Mouse (Mus musculus) heart, postnatal 0 days (tissue): ENCODE measurements around the gene Acsm2. TPM values are rescaled to one million over a fixed set of nuclear protein-coding genes. Genes with fewer than 3 reads are reported as not detected.

ENCODE experiments used
- ATAC-seq: fragments of 200-750 bp; cut with Nextera tagmentation; 2 replicates; pipeline ENCODE4 v1.8.0; 2017; ENCODE audit warnings: low read depth, moderate number of reproducible peaks, moderate library complexity; ENCODE audit not compliant: insufficient read depth
- DNase-seq: peaks from one replicate; pipeline ENCODE4 v3.0.0-alpha.2; 2016; ENCODE audit warnings: low spot score
- H3K27ac ChIP-seq: fragments of 300-500 bp; sonication (generic); 2 replicates; pipeline ENCODE4 v1.5.1; 2014; ENCODE audit warnings: low read depth, mild to moderate bottlenecking
- H3K27me3 ChIP-seq: fragments of 300-500 bp; sonication (generic); 2 replicates; pipeline ENCODE4 v1.6.1; 2014; ENCODE audit warnings: low read length, mixed read lengths; ENCODE audit not compliant: control insufficient read depth, insufficient read depth
- H3K36me3 ChIP-seq: fragments of 300-500 bp; sonication (generic); replicated peaks from 2 replicates; pipeline ENCODE4 v1.6.1; 2014; ENCODE audit warnings: low read length, mixed read lengths; ENCODE audit not compliant: control insufficient read depth, insufficient read depth
- H3K4me1 ChIP-seq: fragments of 300-500 bp; sonication (generic); 2 replicates; pipeline ENCODE4 v1.6.1; 2014; ENCODE audit warnings: antibody characterized with exemption; ENCODE audit not compliant: control insufficient read depth, insufficient read depth
- H3K4me2 ChIP-seq: fragments of 300-500 bp; sonication (generic); 2 replicates; pipeline ENCODE4 v1.6.1; 2014; ENCODE audit warnings: low read depth, mild to moderate bottlenecking, low read length, moderate library complexity
- H3K4me3 ChIP-seq: fragments of 300-500 bp; sonication (generic); 2 replicates; pipeline ENCODE4 v1.5.1; 2014; ENCODE audit warnings: low read depth, low read length
- H3K9ac ChIP-seq: fragments of 300-500 bp; sonication (generic); replicated peaks from 2 replicates; pipeline ENCODE4 v1.6.1; 2014; ENCODE audit warnings: low read depth, low read length, mixed read lengths
- H3K9me3 ChIP-seq: fragments of 300-500 bp; sonication (generic); replicated peaks from 2 replicates; pipeline ENCODE4 v1.6.1; 2016; ENCODE audit warnings: low read length; ENCODE audit not compliant: control insufficient read depth
- CTCF ChIP-seq: IDR thresholded peaks from 2 replicates; pipeline ENCODE4 v1.5.1; 2016; ENCODE audit warnings: antibody characterized with exemption, control low read depth, low read depth
- EP300 ChIP-seq: IDR thresholded peaks from 2 replicates; pipeline ENCODE4 v1.6.1; 2016; ENCODE audit warnings: antibody characterized with exemption, low read depth
- WGBS: fragments of 180-500 bp; shearing (Covaris S2); extraction: QIAGEN DNeasy Blood & Tissue Kit; methylation state at CpG from one replicate; pipeline ENCODE4 v1.1.7; 2014; 5-methylcytosine and 5-hydroxymethylcytosine counted together
- polyA plus RNA-seq: library from polyadenylated mRNA; unstranded; fragments of >200 nt; fragmentation: Nextera tagmentation; extraction: Ambion mirVana; gene quantifications from 2 replicates; pipeline ENCODE4 v1.2.1, GENCODE M21; 2015
- total RNA-seq: library from RNA; depleted of rRNA; stranded (reverse); fragments of >200 nt; gene quantifications from 2 replicates; pipeline ENCODE4 v1.2.3, GENCODE M21; 2014; ENCODE audit warnings: low replicate concordance

Acsm2 gene
- total and polyA plus RNA-seq, 2 experiments from 2014 or later: not detected

- H3K36me3 ChIP-seq: no peaks in the 10 kb centered on the region
- 66% methylated on average over 1 of the region's 1 CpGs for WGBS
Measured at GRCm38 (mm10) chr7:119601954-119602317, 47.8 kb downstream of the Acsm2 start.

GRCm38 (mm10) chr7:119604903-119605483 is 50.9 kb downstream of the Acsm2 start:
- H3K9ac ChIP-seq: no peak overlapping the region
- WGBS: 67% methylated on average over 2 of the region's 2 CpGs
- DNase-seq: no peak
- ATAC-seq: no peak
- no peaks in the 10 kb centered on the region for H3K36me3 ChIP-seq
- TF ChIP-seq CTCF (no peak), EP300 (no peak)
- H3K9me3 ChIP-seq: no peaks in the 10 kb centered on the region
- no peak overlapping the region for H3K4me2 ChIP-seq
- no peak overlapping the region for H3K4me3 ChIP-seq
- no peaks in the 10 kb centered on the region for H3K4me1 ChIP-seq
- no peak overlapping the region for H3K27ac ChIP-seq
- H3K27me3 ChIP-seq: no peaks in the 10 kb centered on the region

More at GRCm38 (mm10) chr7:119601954-119602317, 47.8 kb downstream of the Acsm2 start:
- TF ChIP-seq EP300: no peak
- no peak for TF ChIP-seq CTCF
- ATAC-seq (no peak), DNase-seq (no peak)
- H3K9ac ChIP-seq: no peak overlapping the region
- H3K27ac ChIP-seq: no peak overlapping the region
- no peak overlapping the region for H3K4me3 ChIP-seq
- no peaks in the 10 kb centered on the region for H3K27me3 ChIP-seq
- H3K4me1 ChIP-seq: no peaks in the 10 kb centered on the region
- no peaks in the 10 kb centered on the region for H3K9me3 ChIP-seq
- no peak overlapping the region for H3K4me2 ChIP-seq

- Histone ChIP-seq H3K4me3 (no peak overlapping the region), H3K4me1 (no peaks in the 10 kb centered on the region), H3K27me3 (no peaks in the 10 kb centered on the region), H3K9ac (no peak overlapping the region), H3K9me3 (no peaks in the 10 kb centered on the region), H3K36me3 (no peaks in the 10 kb centered on the region), H3K4me2 (no peak overlapping the region), H3K27ac (no peak overlapping the region)
- 63% methylated on average over 9 of the region's 9 CpGs for WGBS
- TF ChIP-seq CTCF (no peak), EP300 (no peak)
- DNase-seq: no peak
- ATAC-seq: no peak
Measured at GRCm38 (mm10) chr7:119605926-119606663, 52.0 kb downstream of the Acsm2 start.

GRCm38 (mm10) chr7:119606664-119607076 is 52.5 kb downstream of the Acsm2 start, which contains the start of gene Acsm1:
Acsm1 (plus strand) TSS chr7:119607026.
- no peak for TF ChIP-seq CTCF
- no peak for TF ChIP-seq EP300
- ATAC-seq (no peak), DNase-seq (no peak)
- Histone ChIP-seq H3K4me3 (no peak within 1 kb of the TSS), H3K27me3 (no peaks in the 10 kb centered on the region), H3K9ac (no peak within 1 kb of the TSS), H3K9me3 (no peaks in the 10 kb centered on the region), H3K27ac (no peak within 1 kb of the TSS), H3K36me3 (no peaks in the 10 kb centered on the region), H3K4me2 (no peak within 1 kb of the TSS), H3K4me1 (no peaks in the 10 kb centered on the region)
- WGBS: 69% methylated on average over 5 of the region's 5 CpGs

- no peak overlapping the region for H3K4me2 ChIP-seq
- 67% methylated on average over 9 of the region's 9 CpGs for WGBS
- TF ChIP-seq EP300: no peak
- H3K9me3 ChIP-seq: no peaks in the 10 kb centered on the region
- no peaks in the 10 kb centered on the region for H3K4me1 ChIP-seq
- no peak for DNase-seq
- no peaks in the 10 kb centered on the region for H3K27me3 ChIP-seq
- H3K36me3 ChIP-seq: no peaks in the 10 kb centered on the region
- H3K9ac ChIP-seq: no peak overlapping the region
- ATAC-seq: no peak
- no peak overlapping the region for H3K4me3 ChIP-seq
- H3K27ac ChIP-seq: no peak overlapping the region
Measured at GRCm38 (mm10) chr7:119607796-119608515, 53.8 kb downstream of the Acsm2 start.
